Mouse (Mus musculus): ENCODE data around the gene Thsd7a.

DNA sequence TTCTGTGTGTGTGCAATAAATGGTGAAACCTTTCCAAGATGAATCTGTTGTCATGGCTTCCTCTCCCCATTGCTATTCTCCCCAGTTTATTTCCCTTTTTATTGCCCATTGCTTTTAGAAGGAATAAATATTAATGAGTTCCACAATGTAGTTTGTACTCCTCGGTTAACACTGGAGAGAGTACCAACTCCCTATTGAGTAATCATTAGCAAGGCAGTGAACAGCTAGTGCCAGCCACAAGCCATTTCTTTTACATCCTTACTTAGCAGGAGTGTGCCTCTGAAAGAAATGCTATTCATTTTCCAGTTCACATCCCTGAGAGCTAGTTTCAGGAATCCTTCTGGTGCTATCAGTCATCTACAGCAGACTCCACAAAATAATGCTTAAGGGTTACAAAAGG lies 260.3 kb downstream of the Thsd7a start:
- TF ChIP-seq CTCF (IDR thresholded peaks at IDR 0.05; ENCODE audit: low read depth, low read length) (no peak), EP300 (IDR thresholded peaks at IDR 0.05; ENCODE audit: insufficient read depth, low read depth, low read length) (no peak)

Measured in ES-Bruce4 (cell line).